Mouse (Mus musculus) embryonic fibroblast, embryonic 13.5 days (primary cell): ENCODE measurements around the gene Il6st.
A peak's percentile ranks its signal among the peaks of the same experiment; 100 is the strongest.

Experiments
- CTCF ChIP-seq: IDR thresholded peaks from 2 replicates; pipeline ENCODE4 v1.5.1; 2011; ENCODE audit warnings: mild to moderate bottlenecking, control low read depth, low read length, moderate library complexity, borderline replicate concordance; ENCODE audit not compliant: insufficient read depth
- POLR2A ChIP-seq: IDR thresholded peaks from 2 replicates; pipeline ENCODE4 v1.6.1; 2011; ENCODE audit warnings: low read depth, mild to moderate bottlenecking, control low read depth, low read length, moderate library complexity

DNA sequence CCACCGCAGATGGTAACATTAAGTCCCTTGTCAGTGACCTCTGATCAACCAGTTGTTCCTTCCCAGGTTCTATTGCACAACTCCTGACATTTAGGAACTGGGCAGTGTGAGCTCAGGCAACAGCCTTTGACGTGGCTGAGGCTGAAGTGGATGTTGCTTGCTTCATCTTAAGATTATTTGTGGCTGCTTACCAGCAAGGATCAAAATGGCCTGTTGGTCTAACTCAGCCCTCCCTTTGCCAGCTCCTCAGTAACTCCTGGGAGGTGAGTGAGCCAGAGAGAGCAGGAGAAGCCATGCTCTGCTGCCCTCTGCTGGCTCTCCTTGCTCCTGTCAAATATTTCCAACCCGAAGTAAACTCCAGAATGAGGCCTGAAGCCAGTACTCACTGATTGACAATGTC is 66.0 kb downstream of the Il6st start:
- peak; percentile 72; the same call in 1 of the 2 replicates for TF ChIP-seq CTCF
- TF ChIP-seq POLR2A = no peak
